Mouse (Mus musculus) fibroblast of lung, adult 2 months (primary cell): ENCODE measurements around the gene Kat7.

Experiments used
- DNase-seq: peaks from one replicate; pipeline ENCODE4 v3.0.0-alpha.2; 2011; ENCODE audit warnings: low read depth

Kat7 gene

DNA sequence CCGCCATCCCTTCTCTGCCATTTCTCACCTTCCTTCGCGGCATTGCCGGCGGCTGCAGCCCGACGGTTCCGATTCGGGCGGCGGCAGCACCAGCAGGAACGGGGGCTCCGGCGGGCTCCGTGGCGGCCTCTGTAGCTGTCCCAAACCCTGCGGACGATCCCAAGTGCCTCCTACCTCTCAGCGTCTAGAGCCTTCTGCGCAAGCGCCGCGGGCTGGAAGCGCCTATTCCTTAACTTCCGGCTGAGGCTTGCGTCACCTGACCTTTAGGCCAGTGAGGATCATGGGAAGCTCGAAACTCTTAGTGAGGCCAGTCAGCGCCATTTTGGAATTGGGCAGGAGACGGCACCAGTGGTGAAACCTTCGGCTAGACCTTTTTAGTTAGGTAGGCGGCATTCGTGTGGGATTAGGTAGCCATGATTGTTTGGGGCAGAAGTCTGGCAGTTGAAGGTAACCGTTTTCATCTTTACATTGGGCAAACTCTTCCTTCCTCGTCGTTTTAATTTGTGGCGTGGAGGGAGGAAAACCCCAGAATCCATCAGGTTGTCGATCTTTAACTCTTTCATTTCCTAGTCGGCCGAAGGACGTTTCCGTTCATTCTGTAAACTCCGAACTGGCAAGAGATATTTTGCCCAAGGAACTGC lies at the start of gene Kat7:
TSS of gene Kat7 (minus strand) at position 240 of the 641 bp plus-strand sequence.
- peak; percentile 100 for DNase-seq

DNA sequence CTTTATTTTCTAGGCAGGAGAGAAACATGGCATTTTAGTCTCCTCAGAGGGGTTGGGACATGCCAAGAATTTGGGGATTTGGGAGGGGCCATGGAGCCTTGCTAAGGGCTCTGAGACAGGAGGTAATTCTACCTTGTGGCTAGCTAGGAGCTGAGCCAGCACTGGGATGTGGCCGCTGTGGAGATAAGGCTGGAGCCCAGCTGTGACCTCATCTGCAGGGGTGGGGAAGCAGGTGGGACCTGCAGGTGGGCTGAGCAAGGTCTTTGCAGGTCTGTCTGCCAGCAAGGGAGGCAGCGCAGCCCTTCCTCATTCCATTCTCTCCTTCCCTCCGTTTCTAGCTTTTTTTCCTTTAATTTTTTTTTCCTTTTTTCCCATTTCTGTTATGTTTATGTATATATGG lies 48.2 kb upstream of the Kat7 start:
- no peak for DNase-seq

DNA sequence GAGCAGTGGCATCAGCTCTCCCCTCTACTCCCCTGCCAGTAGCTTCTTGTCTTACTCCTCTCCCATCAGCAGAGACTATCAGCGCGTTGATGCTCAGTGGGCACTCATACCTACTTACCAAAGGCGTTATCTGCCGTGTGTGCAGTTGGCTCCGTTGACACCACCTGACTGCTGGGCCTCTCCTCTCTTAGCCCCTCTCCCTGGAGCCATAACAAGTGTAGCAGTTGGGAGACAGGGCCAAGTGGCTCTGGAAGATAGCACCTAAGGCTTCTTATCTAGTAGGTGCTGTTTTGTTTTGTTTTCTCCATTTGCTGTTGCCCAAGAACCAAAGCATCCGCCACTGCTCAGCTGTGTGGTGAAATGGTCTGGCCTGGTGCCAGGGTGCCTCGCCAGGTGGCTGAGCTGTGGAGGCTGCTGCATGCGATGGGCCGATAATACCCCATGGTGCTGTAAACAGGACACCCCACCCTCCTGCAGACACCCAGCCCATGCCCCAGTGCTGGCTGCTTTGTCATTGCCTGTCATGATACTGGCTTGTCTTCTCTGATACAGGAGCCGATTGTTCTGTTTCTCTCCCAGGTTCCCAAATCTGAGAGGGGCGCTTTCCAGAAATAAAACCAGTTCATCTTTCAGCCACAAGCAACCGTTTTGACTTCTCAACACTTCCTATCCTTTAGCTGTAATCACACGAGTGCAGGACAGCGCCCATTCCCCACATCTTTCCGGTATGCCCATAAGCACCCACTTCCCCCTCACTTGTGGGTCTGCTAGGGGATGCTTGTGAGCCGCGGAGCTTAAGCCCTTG lies 46.6 kb upstream of the Kat7 start:
- no peak for DNase-seq

DNA sequence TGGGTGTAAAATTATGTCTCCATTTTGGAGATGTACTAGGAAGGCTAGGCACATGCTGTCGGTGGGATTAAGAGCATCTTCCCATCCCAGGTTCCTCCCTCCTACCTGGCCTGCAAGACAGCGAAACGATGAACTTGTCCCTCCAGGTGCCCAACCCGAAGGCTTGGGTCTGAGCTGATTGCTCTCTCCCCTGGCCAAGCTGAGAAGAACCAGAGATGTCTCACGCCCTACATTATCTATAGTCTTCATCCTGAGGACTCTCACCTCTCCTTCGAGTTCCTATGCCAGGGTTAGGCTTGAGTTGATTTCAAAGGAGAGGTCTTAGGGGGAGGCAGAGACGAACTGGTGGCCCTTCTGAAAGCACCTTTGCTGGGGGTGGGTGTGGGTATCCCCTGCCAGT lies 46.0 kb upstream of the Kat7 start:
- DNase-seq, result no peak

DNA sequence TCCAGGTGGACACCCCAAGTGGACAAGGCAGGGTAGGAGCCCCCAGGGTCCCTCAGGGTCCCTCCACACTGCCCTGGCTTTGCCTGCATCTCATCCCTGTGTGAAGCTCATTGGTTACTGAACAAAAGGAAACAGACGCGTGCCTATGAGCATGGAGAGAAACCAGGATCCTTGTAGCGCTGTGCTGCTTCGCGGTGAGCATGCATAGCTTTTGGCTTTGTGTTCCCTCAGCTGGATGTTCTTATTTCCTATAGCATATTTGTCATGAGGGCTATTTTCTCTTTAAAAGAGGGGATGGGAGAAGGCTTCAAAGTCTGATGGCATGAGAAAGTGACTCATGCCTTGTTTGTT lies 45.6 kb upstream of the Kat7 start:
- no peak for DNase-seq

DNA sequence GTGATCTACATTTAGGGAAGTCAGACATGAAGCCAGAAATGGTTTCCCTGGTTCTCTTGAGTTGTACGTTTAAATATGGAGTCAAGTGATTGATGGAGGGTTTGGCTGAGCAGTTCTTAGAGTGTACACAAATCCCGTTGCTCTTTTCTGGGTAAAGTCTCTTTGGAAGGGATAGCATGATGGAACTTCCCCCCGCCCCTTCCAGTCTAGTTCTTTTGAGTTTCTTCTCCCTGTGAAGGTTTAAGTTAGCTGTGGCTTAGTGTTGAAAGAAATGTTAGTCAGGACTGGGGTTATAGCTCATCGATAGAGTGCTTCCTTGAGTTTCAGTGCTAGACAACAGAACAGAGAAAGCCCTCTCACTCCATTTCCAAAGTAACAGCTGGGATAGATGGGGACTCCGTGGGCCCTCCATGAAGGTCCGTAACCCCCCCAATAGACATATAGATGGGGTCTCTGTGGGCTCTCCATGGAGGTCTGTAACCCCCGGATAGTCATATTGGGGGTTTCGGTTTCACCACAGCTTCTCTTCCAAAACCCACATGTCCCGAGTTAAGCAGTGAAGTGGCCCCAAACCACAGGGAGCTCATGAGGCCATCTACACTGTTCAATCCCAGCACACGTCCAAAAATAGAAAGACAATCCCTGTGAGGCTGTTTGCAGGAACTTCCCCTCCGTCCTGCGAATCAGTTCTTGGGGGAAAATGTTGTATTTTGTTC lies 45.1 kb upstream of the Kat7 start:
- DNase-seq, result no peak

DNA sequence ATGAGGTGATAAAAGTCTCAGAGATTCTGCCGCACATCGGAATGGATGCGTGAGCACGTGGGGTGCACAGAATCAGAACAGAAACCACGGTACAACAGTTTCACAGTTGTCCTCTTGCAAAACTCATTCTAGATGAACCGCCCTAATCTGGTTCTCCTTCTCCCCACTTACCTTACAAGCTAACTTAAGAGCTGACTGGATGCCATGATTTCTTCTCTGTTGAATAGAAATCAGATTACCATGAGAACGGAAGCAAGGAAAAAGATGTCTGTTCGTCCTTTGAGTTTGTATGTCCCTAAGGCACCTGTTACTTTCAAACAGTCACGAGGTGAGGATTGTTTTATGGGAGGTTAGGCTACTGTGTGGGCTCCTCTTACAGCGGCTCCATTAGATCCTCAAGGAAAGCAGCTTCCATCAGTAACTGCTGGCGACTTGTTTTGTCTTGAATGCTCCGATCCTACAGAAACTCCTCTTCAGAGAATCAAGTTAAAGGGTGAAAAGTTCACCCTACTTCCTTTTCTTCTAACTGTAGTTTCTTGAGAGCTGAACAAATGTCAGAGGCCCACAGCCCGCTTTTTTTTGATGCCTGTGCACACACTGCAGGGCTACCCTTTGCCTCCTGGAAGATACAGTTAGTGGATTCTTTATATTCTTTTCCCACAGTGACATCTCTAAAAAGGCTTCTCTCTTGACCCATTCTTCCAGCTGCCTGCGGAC lies 44.3 kb upstream of the Kat7 start:
- no peak for DNase-seq

DNA sequence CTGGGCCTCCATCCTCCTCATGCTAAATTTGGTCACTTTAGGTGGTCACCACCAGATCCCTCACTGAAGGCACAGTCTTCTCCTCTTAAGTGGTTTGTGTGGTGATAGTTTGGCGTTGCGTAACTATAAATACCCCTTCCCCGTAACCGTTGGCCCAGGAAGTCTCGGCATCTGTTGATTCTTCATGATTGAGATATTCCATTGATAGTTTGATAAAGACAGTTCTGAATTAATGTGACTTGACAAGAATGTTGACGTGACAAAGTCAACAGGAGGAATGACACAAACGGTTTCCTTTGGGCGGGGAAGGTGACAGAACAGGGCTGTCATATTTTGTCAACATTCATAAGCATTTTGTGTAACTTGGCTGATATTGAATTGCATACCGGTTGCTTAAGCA lies 43.2 kb upstream of the Kat7 start:
- DNase-seq, result no peak

DNA sequence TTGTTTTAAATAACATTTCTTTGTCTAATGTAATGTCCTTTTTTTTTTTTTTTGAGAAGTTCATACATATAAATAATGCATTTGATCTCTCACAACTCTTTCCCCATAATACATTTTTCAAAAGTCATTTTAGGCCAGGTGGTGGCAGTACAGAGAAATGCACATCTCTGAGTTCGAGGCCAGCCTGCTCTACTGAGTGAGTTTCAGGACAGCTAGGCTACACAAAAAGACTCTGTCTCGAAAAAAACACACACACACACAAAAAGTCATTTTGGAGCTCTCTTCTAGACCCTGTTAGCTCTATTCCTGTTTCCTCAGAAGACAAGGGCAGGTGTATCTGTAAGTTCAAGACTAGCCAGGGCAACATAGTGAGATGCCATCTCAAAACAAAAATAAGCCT lies 42.6 kb upstream of the Kat7 start:
- no peak for DNase-seq

DNA sequence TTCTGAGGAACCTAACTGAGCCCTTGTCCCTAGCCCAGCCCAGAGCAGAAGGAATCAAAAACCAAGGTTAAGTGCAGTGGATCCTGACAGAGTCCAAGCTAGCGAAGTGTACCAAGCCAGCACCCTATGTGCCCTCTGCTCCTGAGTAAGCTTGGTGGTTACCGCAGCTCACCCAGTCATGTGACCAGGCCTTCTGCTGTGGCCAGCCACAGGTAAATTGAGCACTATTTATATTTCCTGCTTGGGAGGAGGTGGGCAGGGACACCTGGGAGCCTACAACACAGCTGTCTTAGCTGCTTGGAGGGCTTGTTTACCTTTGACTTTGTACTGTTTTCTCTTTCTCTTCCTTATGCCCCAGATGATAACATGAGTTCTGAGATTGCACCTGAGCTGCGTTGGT lies 40.9 kb upstream of the Kat7 start:
- no peak for DNase-seq

DNA sequence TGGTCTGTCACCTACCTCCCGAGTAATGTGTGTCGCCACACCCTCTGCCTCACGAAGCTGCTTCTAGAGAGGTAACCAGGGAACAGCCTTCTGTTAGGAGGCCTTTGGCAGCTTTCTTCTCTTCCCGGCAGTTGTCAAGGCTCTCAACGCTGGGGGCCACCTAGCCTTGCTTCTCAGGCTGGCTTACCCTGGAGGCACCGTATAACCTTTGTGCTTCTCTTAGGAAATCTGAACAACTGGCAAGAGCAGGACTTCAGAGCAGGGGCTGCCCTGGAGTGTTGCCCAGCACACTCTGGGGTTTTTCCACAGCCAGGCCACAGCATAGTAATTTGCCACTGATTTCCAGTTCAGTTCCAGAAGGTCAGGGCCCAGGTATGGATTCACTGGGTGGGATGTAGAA lies 40.2 kb upstream of the Kat7 start:
- DNase-seq, result no peak

DNA sequence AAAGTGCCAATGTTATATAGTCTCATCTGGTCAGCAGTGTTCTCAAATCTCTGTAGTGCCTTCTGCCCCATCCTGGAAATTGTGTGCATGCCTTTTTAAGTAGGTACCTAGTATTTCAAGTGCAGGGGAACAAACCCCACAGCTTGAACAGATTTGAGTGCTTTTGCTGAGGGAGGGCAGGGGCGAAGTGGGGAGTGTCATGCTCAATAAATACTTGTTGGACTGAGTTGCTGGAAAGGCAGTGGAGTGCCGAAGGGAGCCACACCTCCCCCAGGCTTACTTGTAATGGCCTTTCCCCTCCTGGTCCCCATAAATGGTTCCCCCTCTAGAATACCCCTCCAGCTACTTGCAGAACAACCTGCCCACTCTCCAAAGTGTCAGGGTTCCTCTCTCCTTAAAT lies 34.1 kb upstream of the Kat7 start:
- no peak for DNase-seq

DNA sequence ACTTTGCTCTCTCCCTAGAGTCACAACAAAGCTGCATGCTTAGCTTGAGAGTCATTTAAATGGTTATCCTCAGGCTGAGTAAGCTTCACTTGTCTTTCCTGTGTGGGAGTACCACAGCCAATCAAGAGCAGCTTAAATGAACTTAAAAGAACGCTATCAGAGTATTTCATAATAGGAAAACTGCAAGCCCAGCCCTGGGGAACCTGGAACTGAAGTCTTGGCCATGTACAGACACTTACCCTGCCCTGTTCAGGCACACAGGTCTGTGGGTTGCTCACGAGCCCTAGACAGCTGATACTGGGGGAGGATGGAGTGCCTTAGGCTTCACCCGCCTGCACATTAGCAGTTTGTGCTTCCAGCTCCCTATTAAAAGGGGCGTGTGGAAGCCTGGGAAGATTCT lies 33.1 kb upstream of the Kat7 start:
- no peak for DNase-seq

DNA sequence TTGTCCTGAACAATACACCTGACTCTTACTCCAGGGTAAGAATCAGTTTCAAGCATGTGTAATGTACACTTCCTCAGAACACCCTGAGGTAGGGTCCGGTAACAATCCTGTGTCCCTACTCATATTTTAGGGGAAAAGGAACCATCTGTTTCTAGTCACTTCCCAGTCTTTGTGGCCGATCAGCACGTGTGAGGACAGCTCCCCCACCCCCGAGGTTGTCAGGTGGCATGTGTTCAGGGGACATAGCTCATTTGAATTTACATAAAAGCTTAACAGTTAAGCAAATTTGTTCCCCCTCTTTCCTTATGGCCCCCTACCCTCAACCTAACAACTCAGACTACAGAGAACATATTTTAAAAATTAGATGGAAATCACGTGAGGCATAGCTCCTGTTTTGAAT lies 30.6 kb upstream of the Kat7 start:
- no peak for DNase-seq

DNA sequence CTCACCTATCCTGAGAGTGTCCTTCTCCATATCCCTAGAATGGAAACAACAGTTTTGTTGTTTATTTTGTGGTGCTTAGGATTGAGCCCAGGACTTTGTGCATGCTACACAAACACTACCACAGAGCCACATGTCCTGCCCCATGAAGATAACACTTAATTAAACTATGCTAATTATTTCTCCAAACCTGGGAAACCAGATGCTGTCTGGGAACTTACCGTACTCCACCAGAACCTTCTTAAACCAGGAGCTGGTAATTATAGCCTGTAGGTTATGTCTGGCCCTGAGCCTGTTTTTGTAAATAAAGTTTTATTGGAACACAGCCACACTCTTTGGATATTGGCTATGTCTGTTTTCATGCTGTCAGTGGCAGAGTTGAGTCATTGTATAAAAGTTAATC lies 30.2 kb upstream of the Kat7 start:
- DNase-seq, result no peak

DNA sequence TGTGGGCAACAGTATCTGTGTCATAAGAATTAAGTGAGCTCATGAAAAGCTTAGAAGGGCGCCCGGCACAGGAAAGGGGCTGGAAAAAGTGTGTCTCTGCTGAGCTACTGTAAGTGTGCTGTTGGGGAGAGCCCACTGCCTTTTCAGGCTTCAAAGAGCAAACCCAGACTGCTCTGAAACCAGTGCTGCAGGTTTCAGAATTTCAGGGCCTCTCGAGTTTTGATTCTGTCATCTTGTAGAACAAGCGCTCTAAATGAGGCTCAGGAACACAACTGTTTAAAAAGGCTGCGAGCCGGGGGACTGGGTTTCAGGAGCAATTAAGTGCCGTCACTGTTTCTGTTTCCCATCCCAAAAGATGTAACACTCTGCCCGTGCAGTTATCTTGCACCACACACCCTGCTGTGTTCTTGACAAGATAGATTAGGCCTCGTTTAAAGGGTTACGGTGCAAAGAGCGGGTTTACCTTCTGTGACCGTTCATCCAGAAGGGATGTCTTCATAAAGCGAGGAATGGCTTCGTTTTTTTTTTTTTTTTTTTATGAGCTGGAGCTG lies 29.5 kb upstream of the Kat7 start:
- no peak for DNase-seq

DNA sequence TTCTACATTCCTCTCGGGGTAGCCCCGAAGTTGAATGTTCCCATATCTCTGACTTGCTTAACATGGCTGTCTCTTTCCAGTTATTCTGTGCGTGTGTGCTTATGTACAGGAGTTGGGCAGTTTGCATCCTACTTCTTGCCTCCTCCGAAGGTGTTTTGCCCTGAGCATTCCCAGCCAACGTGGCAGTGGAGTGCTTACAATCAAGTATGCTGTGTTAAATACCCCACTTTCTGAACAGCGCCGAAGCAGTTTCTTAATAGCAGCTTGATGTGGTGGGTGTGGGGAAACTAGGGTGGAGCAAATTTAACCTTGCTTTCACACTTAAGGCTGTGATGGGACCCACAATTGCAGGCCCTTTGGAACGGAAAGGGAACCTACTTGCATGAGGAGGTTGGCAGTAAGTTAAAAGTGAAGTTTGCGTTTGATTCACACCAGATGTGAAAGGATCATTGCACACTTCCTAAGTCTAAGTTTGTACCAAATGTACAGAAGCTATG lies 27.8 kb upstream of the Kat7 start:
- DNase-seq, result no peak

DNA sequence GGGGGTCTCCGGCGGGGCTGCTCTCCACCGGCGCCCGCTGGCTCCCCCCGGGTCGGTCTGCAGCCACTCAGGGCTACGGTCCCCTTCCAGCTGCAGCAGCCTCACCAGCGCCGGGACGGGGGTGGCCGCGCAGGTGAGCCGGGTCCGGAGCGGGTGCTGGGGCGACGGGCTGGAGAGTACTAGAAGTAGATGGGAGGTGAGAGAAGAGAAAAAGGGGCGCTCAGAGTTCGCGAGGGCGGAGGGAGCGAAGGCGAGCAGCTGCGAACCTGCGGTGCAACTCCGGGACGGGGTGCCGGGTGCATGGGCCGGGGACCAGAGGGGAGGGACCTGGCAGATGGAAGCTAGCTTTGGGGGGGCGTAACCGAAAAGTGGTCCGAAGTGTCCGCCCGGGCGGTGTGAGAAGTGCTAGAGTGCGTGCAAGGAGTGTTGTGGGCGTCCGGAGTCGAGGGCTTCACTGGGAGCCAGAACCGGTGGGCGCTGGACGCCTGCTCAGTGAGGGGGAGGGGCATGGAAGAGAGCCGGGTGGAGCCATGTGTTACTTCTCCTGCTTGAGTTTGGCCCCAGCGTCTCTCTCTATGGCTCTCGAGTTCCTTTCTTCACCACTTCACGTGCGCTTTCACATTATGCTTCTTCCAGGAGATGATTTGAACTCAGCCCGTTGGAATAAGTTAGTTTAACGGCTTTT lies 27.2 kb upstream of the Kat7 start:
- no peak for DNase-seq

DNA sequence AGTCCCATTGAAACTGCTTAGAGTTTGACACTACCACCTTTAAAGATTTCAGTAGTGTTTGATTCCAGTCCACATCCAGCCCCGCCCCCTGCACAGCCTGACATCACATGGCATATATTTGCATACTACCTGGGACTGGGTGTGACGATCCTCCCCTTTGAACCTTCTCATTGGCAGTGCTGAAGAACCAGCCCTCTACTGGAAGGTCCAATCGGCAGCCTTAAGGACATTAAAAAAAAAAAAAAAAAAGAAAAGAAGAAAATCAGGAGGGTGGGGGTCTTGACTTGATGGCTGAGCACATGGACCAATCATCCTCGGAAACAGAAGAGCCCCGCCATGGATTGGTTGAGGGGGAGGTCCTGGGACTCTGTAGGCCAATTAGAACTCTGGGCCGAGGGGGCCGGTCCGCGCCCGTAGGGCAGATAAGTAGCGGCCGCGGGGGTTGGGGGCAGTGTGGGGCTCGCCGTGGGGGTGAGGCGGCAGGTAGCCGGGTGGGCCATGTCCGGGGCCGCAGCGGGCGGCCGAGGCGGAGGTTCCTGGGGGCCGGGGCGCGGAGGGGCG lies 26.6 kb upstream of the Kat7 start, which contains the start of gene Fam117a:
TSS of gene Fam117a (plus strand) at position 451 of the 561 bp plus-strand sequence.
- DNase-seq, result peak; percentile 76

DNA sequence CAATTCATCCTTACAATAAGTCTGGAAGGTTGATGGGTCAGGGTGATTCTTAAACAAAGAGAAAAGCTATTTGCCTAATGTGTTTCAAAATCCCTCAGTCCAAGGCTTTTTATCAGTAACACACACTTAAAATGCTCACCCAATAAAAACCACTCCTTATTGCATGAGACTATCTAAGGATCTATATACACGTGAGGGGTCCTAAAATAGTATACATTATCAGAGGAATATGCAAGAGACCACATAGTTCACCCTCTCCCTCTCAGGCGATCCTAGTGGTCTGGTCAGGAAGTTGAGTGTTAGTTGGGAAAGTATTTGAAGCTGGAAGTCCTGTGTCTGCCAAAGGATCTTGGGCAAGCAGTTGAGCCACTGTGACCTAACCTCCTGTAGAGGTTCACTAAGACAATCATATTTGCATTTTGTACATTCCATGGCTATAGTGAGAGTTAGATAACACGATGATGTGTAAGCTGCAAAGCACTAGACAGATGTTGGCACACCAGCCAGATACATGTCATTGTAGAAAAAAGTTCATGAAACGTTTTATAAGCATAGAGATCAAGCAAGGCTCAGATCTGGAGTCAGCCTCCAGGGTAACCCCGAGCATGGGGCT lies 24.5 kb upstream of the Kat7 start:
- DNase-seq, result no peak

DNA sequence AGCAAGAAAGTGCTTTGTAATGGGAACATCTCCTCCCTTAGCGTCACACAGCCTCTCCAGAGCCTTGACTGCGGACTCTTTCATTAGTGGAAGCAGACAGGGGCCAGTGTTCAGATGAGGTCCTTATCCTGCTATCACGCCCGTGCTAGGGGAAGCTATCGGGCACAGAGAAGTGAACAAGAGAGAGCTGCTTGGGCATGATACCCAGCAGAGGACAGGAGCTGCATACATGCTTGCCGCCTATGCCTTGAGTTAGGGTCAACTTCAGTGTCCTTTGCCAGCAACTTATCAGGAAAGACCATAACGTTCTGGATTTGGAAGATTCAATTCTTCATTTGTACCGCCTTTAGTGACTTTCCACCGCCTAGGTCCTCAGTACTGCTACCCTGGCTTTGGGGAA lies 23.8 kb upstream of the Kat7 start:
- no peak for DNase-seq
